Mouse (Mus musculus): Measurements from ENCODE around the gene Hdac4. TPM values are rescaled to one million over a fixed set of nuclear protein-coding genes. Genes with fewer than 3 reads are reported as not detected.

The Hdac4 gene
- polyA plus RNA-seq, 1 experiment: 20.4 TPM

DNA sequence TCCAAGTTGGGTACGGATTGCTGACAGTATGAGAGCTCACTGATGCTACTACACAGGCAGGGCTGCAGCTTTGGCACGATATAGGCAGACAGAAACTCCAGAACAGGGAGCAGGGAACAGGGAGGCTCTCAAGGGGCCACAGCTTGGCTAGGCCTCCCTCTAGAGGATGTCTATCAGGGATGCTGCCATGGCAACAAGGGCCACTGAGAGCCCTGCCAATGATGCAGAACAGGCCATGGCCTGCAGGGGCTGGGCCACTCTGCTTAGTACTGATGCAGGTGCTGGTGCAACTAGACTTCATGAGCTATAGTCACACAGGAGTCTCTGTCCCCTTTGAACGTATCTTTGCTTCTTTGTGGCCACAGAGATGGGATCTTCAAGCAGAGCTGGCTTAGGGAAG lies 217.1 kb downstream of the Hdac4 start:
- no peak for TF ChIP-seq GATA1 (IDR thresholded peaks at IDR 0.05; ENCODE audit: low read length)

DNA sequence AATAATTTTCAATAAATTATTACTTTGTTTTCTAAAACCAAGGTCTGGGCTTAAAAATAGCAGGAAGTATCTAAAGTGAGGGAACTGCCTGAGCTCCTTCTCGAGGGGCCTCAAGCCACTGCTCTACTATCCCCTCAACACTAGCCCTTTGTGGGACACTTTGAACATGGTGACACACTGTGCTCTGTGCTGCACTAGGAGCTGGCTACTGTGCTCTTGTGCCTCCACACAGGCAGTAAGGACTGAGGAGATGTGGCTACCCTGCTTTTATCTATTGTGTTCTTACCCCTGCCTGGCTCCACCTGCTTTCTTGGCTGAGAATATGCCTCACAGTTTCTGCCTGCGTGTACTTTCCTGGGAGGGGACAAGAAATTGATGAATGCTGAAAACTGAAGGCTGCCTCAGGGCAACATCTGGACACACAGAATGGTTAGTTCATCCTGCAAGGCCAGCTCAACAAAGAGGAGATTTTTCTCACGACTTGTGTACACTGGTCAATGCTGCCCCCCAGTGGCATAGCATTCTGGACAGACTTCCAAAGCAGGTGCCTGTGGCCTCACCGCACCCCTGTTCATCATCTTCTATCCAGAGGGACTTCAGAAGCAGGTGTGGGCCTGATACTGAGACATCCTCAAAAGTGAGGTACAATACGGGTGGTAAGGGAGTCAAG lies 226.7 kb downstream of the Hdac4 start:
- no peak for TF ChIP-seq GATA1 (IDR thresholded peaks at IDR 0.05; ENCODE audit: low read length)

DNA sequence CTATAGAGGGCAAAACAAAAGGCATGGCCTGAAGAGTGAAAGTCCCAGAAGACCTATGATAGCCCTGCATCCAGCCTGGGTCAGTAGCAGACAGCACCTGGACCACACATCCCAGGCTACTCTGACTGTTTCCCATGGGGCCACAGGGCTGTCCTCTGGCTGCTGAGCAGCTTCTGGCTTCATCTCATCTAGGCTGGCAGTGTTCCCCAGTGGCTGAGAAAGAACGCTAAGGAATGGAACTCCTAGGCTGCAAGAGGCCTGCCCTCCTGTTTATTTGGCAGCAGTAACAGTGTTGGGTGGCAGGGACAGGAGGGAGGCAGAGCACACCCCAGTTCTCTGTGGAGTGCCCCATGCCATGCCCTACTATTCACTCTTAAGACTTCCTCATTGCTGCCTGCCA lies 228.5 kb downstream of the Hdac4 start:
- TF ChIP-seq GATA1 (IDR thresholded peaks at IDR 0.05; ENCODE audit: low read length): no peak

DNA sequence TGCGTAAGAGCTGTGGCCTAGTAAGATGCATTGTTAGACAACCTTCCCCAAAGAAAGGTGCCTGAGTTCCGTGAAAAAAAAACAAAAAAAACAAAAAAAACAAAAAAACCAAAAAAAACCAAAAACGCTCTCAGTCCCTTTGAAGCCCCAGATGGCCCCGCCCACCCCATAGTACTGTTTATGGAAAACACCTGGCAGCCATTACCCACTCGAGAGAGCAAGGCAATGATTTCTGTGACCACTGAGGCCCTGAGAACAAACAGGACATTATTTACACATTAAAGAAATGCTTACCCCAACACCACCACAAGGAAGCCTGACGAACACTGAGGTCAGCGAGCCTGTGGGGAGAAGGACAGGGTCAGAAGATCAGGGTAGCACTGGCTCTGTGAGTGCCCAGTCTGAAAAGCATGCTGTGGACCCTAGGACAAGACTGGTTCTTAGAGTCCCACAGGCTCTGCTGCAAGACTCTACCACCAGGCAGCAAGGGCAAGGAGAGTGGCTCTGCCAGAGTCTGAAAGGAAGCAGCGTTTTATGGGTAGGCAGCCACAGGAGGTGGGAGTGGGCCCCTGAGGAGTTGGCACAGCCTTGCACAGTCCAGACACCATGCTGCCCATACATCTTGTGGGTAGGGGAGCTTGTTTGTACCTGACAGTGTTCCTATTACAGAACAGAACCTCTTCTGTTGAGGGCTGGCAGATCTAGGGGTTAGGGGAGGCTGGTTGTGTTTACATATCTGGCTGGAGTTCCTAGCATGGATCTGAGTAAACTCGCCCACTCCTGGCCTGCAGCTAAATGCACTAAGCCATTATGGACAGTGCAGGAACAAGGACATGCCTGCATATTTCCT lies 230.8 kb downstream of the Hdac4 start:
- no peak for TF ChIP-seq GATA1 (IDR thresholded peaks at IDR 0.05; ENCODE audit: low read length)

DNA sequence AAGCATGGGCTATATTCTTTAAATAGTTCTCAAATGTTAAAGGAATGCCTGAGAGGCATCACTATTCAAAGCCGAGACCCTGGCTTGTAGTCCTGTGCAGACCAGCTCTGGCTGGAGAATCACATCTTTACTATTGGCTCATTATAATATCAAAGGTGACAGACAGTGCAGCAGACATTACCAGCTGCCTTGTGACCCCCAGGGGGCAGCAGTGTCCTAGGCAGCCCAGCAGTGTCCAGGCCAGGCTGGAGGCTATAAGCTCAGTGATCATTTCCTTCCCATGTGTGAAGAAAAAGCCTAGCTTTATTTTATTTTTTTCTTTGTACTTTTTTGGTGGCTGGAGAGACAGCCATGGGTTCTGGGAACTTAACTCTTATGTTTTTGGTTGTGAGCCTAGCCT lies 233.2 kb downstream of the Hdac4 start:
- no peak for TF ChIP-seq GATA1 (IDR thresholded peaks at IDR 0.05; ENCODE audit: low read length)

DNA sequence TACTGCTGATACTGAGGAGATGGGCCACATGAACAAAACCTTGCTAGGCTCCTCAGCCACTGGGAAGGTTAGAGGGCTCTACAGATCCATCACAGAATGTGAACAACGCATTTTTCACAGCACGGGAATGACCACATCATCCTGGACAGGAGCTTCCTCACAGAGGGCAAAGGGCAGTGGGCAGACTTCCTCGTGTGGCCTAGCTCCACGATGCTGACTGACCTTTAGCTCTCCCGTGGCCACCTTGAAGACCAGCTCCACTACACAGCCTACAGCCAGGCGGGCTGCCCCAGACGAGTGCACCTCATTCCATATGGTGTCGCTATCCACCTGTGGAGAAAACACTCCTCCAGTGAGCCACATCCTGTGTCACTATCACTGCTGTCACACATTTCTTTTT lies 234.3 kb downstream of the Hdac4 start:
- TF ChIP-seq GATA1 (IDR thresholded peaks at IDR 0.05; ENCODE audit: low read length): no peak

DNA sequence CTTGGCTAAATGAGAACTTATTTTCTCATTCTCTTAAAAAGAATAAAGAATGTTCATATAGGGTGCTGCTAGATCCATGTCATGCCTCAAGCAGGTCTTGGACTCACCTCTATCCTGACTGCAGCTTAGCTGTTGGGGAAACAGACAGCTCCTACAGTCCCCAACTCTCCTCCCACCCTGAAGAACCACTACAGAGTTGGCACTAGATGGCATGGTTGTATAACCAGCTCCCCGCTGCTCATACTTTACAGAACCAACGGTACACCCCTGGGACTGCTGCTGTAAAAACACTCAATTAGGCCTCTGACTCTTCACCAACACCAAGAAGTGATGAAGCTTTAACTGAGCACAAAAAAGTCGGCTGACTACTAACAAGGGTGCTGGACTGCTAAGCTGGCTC lies 235.6 kb downstream of the Hdac4 start:
- TF ChIP-seq GATA1 (IDR thresholded peaks at IDR 0.05; ENCODE audit: low read length): no peak

DNA sequence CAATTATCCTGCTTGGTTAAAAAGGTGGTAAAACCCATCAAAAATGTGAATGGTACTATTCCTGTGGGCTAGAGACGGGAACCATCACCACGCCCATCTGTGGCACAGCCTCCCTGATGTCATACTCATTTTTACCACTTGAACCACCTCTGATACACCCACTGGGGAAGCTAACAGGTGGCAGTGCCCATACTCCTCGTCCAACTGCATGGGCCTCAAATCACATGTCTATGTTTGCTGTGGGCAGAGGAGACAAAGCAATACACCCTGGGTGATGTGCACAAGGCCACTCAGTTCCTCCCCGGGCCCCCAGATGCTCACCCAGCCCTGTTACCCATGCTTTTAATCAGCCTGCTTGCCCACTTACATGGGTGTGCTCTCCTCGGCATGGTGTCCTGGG lies 236.5 kb downstream of the Hdac4 start:
- no peak for TF ChIP-seq GATA1 (IDR thresholded peaks at IDR 0.05; ENCODE audit: low read length)

DNA sequence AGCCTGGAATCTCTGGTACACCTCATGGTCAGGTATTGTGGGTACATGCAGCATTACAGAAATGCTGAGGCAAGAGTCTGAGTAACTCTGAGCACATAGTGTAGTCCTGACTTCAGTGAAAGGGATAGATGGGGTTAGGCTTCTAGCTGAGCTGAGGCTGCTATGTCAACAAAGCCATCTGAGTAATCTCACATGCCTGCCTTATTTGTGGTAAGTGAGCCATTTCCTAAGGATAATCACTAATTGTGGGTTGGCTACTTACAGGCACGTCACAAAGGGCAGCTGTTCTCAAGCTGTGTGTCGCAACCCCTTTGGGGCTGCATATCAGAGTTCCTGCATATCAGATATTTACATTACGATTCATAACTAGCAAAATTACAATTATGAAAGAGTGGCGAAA lies 239.3 kb downstream of the Hdac4 start:
- TF ChIP-seq GATA1 (IDR thresholded peaks at IDR 0.05; ENCODE audit: low read length): no peak

DNA sequence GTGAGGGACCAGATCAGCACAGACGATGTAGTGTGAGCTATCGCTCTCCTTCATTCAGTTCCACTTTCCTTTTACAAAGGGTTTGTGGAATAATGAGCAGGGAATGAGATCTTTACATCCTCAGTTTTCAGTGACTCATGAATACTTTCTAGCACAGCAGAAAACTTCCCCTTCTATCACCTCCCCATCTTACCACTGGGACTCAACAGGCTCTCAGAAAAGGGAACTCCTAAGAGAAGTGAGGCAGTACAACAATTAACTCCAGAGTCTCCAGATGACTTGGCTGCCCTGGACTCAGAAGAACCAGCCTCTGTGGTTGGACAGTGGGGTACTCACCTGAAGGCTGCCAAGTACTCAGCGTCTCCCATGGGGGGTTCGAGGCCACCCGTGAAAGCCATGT lies 240.5 kb downstream of the Hdac4 start:
- no peak for TF ChIP-seq GATA1 (IDR thresholded peaks at IDR 0.05; ENCODE audit: low read length)

DNA sequence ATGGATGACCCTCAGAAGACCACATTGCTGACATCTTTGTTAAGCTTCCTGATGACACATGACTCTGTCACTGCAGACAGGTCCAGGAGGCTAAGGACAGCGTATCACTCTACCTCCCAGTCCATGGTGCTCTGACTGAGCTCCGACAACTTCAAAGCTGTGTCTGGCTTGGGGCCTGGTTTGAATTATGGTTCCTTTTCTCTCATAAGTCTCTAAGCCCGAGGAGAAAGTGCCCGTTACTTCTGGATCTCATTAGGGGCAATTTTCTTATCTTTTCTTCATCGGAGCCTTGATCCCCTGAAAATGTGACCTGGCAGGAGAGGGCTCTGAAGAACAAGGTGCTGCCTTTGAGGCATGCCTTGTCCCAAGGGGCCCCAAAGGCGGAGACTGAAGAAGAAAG lies 242.6 kb downstream of the Hdac4 start:
- TF ChIP-seq GATA1 (IDR thresholded peaks at IDR 0.05; ENCODE audit: low read length): no peak

DNA sequence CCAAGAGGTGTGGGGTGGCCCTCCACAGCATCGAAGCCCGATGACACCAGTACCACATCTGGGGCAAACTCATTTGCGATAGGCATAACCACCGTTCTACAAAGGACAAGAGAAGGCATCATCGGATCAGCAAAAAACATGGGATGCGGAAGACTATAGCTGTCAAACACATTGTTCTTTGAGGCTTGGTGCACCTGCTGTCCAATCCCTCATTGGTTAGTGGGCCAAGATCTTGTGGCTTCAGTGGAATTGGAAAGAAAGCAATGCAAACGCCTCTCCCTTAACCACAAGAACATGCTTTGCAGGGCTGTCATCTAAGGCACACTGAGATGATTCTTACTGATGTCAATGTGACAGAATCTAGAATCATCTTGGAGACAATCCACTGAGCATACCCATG lies 248.1 kb downstream of the Hdac4 start:
- TF ChIP-seq GATA1 (IDR thresholded peaks at IDR 0.05; ENCODE audit: low read length): no peak

DNA sequence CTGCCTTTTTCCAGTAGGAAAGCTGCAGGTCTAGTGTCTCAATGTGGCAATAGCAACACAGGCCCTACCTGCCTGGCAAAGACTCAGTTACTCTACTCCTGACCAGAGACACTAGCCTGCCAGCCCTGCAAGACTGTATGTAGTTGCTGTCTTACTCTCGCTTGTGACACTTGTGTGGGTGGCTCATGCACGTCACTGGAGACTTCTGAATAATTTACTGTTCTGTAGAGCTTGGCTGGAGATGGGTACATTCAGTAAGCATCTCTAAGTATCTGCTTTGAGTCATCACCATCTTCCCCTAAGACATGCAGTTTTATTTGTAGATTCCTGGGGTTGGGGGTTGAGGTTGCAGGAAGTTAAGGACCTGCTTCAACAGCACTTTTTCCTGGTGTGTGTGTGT lies 252.9 kb downstream of the Hdac4 start:
- no peak for TF ChIP-seq GATA1 (IDR thresholded peaks at IDR 0.05; ENCODE audit: low read length)

DNA sequence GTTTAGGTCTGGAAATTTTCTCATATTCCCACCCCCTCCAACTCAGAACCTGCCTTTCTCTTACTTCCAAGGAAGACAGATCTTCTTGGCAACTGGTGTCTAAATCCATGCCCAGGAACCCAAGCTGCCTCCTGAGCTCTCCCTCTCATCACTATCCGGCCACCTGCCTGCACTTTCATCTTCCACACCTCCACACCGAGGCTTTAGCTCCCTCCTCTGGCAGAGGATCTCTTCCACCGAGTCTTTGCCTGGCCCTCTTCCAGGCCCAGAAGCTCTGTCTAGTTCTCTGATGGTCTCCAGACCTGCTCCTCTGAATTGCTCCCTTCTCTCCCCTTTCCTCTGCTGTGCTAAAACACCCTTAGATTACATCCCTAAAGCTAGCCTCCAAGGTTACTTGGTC lies 253.5 kb downstream of the Hdac4 start:
- TF ChIP-seq GATA1 (IDR thresholded peaks at IDR 0.05; ENCODE audit: low read length): no peak

DNA sequence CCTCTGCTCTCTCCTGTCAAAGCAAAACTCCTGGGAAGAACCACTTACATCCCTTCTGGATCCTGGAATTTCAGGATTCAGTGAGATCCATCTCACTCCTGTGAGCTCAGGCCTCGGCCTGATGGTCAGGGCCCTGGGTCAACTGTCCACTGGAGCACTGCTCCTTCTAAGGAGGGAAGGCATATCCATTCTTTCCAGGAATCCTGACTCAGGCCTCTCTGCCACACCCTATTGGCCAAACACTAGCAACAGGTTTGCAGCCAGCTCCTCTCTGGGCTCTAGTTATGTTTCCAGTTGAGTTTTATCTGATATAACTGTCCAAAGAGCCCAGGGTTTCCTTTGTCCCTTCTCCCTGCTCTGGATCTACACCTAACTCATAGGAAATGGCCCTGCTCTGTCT lies 254.4 kb downstream of the Hdac4 start:
- TF ChIP-seq GATA1 (IDR thresholded peaks at IDR 0.05; ENCODE audit: low read length): no peak

DNA sequence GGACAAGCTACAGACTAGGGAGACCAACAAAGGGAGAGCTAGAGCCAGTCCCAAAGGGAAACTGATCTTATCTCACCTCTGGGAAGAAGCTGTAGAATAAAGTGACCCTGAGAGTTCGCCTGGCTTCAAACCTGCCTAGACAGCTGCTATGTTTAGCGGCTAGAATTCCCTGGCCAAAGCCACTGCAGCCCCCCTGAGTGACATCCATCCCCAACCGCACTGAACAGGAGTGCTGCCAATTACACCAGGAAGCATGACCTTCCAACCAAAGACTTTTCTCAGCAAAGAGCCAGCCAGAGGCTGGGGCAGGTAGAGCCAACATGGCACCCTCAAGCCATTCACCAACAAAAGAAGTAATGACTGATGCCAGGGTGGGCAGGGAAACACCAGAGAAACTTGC lies 260.3 kb downstream of the Hdac4 start:
- no peak for TF ChIP-seq GATA1 (IDR thresholded peaks at IDR 0.05; ENCODE audit: low read length)

DNA sequence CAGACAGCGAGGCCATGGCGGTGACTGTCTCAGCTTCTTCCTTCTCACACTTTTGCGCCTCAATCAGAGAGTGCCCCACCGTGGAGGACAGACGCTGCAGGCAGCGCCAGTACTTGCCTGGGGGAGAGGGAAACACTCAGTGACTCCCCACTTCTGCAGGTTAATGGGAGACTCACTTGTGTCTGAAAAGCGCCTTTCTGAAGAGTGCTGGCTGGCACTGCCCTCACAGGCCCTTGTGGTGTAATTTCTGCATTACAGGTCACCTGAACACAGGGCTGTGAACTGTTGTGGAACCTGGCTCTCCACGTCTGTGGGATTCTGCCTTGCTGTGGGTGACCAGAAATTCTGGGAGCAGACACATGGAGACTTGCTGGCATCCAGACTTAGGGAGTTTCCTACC lies 261.8 kb downstream of the Hdac4 start:
- TF ChIP-seq GATA1 (IDR thresholded peaks at IDR 0.05; ENCODE audit: low read length): no peak
